Mouse (Mus musculus): ENCODE results near the gene Usp20. TPM values are rescaled to one million over a fixed set of nuclear protein-coding genes. Genes with fewer than 3 reads are reported as not detected.

The Usp20 gene
- total RNA-seq, 2 experiments from 2014 or later = 76.0 to 82.8 TPM

GRCm38 (mm10) chr2:30954797-30955196 lies 27.3 kb upstream of the Usp20 start:
- Histone ChIP-seq H3K4me3 (no peak overlapping the region), H3K27ac (no peak overlapping the region)
- TF ChIP-seq CTCF (IDR thresholded peaks at IDR 0.05) = no peak
- intact Hi-C loops (cut with DNase I) = no loop called here
- DNase-seq (ENCODE audit: extremely low spot score in 1 of 2, low spot score in 2 of 2) = no peak

GRCm38 (mm10) chr2:30957511-30957910 lies 24.6 kb upstream of the Usp20 start:
- Histone ChIP-seq H3K27ac (no peak overlapping the region), H3K4me3 (no peak overlapping the region)
- no peak for TF ChIP-seq CTCF (IDR thresholded peaks at IDR 0.05)
- intact Hi-C loops (cut with DNase I) = no loop called here
- no peak for DNase-seq (ENCODE audit: extremely low spot score in 1 of 2, low spot score in 2 of 2)

- no peak for DNase-seq (ENCODE audit: extremely low spot score in 1 of 2, low spot score in 2 of 2)
- Histone ChIP-seq H3K27ac (no peak overlapping the region), H3K4me3 (no peak overlapping the region)
- intact Hi-C loops (cut with DNase I) = no loop called here
- TF ChIP-seq CTCF (IDR thresholded peaks at IDR 0.05) = no peak
Observed at GRCm38 (mm10) chr2:30958726-30959125, 23.4 kb upstream of the Usp20 start.

- no peak for TF ChIP-seq CTCF (IDR thresholded peaks at IDR 0.05)
- no peak overlapping the region for H3K27ac ChIP-seq
- no peak overlapping the region for H3K4me3 ChIP-seq
- intact Hi-C loops (cut with DNase I) = no loop called here
- no peak for DNase-seq (ENCODE audit: extremely low spot score in 1 of 2, low spot score in 2 of 2)
Observed at GRCm38 (mm10) chr2:30959856-30960255, 22.2 kb upstream of the Usp20 start.

- Histone ChIP-seq H3K27ac (no peak overlapping the region), H3K4me3 (no peak overlapping the region)
- intact Hi-C loops (cut with DNase I) = no loop called here
- DNase-seq (ENCODE audit: extremely low spot score in 1 of 2, low spot score in 2 of 2) = no peak
- TF ChIP-seq CTCF (IDR thresholded peaks at IDR 0.05) = no peak
Observed at GRCm38 (mm10) chr2:30962570-30963254, 19.4 kb upstream of the Usp20 start.

GRCm38 (mm10) chr2:30965627-30966026 lies 16.5 kb upstream of the Usp20 start:
- intact Hi-C loops (cut with DNase I) = no loop called here
- no peak overlapping the region for H3K27ac ChIP-seq
- no peak for TF ChIP-seq CTCF (IDR thresholded peaks at IDR 0.05)
- H3K4me3 ChIP-seq = no peak overlapping the region
- DNase-seq (ENCODE audit: extremely low spot score in 1 of 2, low spot score in 2 of 2) = no peak

- TF ChIP-seq CTCF (IDR thresholded peaks at IDR 0.05) = no peak
- Histone ChIP-seq H3K4me3 (peak overlapping the region; percentile 87), H3K27ac (peak overlapping the region; percentile 81)
- intact Hi-C loops (cut with DNase I) = no loop called here
- DNase-seq (ENCODE audit: extremely low spot score in 1 of 2, low spot score in 2 of 2) = no peak
Observed at GRCm38 (mm10) chr2:30966826-30967225, 15.3 kb upstream of the Usp20 start.

GRCm38 (mm10) chr2:30967352-30968327 lies 14.4 kb upstream of the Usp20 start, which contains the start of gene Tor1a:
Tor1a (minus strand) TSS chr2:30967933.
- peak; percentile 26 for TF ChIP-seq CTCF (IDR thresholded peaks at IDR 0.05)
- H3K27ac ChIP-seq = peak within 1 kb of the TSS; percentile 81
- peak within 1 kb of the TSS; percentile 87 for H3K4me3 ChIP-seq
- intact Hi-C loops (cut with DNase I) = no loop called here
- peak; percentile 89 to 91 for DNase-seq (ENCODE audit: extremely low spot score in 1 of 2, low spot score in 2 of 2)

GRCm38 (mm10) chr2:30983024-30983423 lies 945 bp downstream of the Usp20 start:
- Histone ChIP-seq H3K27ac (no peak overlapping the region), H3K4me3 (peak overlapping the region; percentile 67)
- no peak for TF ChIP-seq CTCF (IDR thresholded peaks at IDR 0.05)
- intact Hi-C loops (cut with DNase I) = loop anchor here (5.0 to 10.0 kb wide), 2 partner anchors 169 to 1858 kb away; partner anchors contain the start of genes Gpr107 and Setx
- DNase-seq (ENCODE audit: extremely low spot score in 1 of 2, low spot score in 2 of 2) = no peak

- peak; percentile 49 to 50 for DNase-seq (ENCODE audit: extremely low spot score in 1 of 2, low spot score in 2 of 2)
- intact Hi-C loops (cut with DNase I) = loop anchor here (10.0 kb wide), 1 partner anchor 1861 kb away; the partner anchor contains the start of gene Setx
- Histone ChIP-seq H3K4me3 (no peak overlapping the region), H3K27ac (no peak overlapping the region)
- no peak for TF ChIP-seq CTCF (IDR thresholded peaks at IDR 0.05)
Observed at GRCm38 (mm10) chr2:30985111-30986020, 3.3 kb downstream of the Usp20 start.

GRCm38 (mm10) chr2:30990221-30990620 lies 8.1 kb downstream of the Usp20 start:
- Histone ChIP-seq H3K27ac (no peak overlapping the region), H3K4me3 (no peak overlapping the region)
- intact Hi-C loops (cut with DNase I) = no loop called here
- no peak for DNase-seq (ENCODE audit: extremely low spot score in 1 of 2, low spot score in 2 of 2)
- TF ChIP-seq CTCF (IDR thresholded peaks at IDR 0.05) = no peak
